Mouse (Mus musculus): ENCODE measurements around the gene Prickle1. TPM values are rescaled to one million over a fixed set of nuclear protein-coding genes. Genes with fewer than 3 reads are reported as not detected.

The Prickle1 gene
- total RNA-seq, 4 experiments from 2014 or later = 67.6 to 75.5 (median 72.2) TPM

GRCm38 (mm10) chr15:93512437-93512836 is 83.3 kb downstream of the Prickle1 start:
- DNase-seq (ENCODE audit: low spot score in 2 of 2) = no peak

DNA sequence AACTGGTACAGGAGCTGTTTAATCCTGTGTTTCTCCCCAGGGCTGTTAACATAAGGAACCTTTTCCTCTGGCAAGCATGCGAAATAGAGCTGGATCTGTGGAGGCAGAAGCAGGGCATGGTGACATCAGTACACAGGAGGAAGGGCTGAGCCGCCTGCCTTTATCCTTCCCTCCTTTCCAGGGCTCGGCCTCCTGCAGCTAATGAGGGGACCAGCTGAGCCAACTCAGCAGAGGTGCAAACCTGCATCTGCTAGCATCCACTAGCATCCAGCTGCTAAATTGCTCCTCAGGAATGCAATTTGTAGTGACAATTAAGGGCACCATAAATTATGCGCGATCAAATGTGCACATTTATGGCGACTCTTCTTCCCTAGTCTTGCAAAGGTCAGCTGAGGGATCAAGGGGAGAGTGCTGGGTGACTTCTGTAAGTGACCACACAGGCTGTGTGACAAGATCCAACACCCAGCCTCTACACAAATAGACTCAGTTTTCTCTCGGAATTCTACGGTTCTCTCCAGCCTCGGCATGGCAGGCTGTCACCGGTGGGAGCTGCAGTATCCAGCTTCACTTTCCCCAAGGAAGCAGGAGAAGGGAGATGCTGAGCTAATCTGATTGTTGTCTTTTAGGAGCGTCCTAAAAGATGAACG is 84.9 kb downstream of the Prickle1 start:
- no peak for DNase-seq (ENCODE audit: low spot score in 2 of 2)

GRCm38 (mm10) chr15:93504808-93505207 is 90.9 kb downstream of the Prickle1 start:
- peak in 1 of 2 experiments; percentile 33 for DNase-seq (ENCODE audit: low spot score in 2 of 2)

DNA sequence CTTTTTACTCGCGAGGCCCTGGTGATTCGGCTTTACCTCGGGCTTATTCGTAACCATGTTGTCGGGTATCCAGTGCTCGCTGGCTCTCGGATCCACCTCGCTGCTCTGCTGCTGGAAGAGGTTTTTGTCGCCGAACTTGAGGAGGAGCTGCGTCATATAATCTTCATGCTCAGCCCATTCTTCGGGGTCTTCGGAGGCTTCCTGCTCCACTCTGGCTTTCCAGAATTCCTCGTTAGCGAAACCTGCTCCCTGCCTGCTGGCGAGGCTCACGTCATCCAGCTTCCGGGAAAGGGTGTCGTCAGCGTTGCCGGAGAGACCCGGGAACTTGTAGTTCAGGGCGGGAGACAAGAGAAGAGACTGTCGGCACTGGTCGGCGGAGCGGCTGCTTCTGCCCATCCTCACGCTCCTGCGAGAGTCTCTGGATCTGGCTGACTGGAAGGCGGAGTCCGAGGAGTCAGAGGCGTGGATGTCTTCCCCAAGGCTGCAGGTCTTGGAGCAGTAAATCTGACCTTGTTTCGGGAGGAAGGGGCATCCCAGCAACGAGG is 92.4 kb downstream of the Prickle1 start:
- no peak for DNase-seq (ENCODE audit: low spot score in 2 of 2)

- DNase-seq (ENCODE audit: low spot score in 2 of 2) = no peak
Observed at GRCm38 (mm10) chr15:93502703-93503102, 93.0 kb downstream of the Prickle1 start.

DNA sequence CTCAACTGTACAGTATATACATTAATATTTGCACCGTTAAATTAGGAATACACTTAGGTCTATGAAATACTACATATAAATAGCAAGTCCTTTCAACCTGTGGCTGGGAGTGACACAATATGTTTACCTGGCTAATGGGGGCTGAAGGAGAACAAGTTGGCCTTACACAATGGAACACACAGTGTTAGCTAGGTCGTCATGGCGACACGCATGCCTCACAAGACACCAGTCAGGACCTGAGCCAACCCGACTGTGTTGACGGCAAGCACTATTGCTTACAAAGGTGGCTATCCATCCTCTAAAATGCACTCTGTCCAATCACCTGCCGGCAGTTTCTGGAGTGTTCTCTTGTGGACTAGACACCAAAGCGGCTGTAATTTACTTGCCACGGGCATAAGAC is 95.8 kb downstream of the Prickle1 start:
- no peak for DNase-seq (ENCODE audit: low spot score in 2 of 2)

DNA sequence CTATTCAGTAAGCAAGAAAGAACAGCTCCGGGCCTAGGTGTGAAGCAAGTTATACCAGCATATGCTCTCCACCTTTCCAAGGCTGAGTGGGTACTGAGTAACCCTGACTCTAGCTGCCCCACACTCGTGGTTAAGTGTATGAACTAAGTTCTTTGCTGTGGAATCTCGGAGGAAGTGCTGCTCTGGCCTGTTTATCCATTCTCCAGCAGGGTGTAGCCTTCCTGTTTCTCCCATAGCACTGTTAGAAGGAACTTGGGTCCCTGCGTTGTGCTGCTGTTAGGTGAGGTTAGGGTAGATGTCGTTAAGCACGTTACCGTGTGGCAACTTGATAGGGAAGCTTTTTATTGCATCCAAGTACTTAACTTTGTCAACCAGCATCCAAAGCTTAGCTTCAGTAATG is 101.0 kb downstream of the Prickle1 start:
- no peak for DNase-seq (ENCODE audit: low spot score in 2 of 2)

GRCm38 (mm10) chr15:93489597-93489996 is 106.1 kb downstream of the Prickle1 start:
- DNase-seq (ENCODE audit: low spot score in 2 of 2) = no peak

DNA sequence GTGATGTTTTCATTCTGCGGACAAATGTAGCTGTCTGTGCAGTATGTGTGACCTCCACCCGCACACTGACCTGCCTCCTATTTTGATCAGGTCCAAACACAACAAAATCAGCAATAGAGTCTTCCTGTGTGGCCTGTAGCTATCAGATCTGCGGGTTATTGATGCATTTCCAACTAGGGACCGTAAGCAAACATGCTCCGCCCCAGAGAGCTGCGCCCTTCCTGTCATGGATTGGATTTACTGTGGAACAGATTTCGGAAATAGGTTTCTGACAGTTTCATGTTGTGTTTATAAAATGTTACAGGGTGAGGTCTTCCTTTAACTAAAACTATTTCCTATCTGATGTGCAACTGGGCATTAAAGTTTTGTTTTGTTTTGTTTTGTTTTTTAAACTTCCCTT is 109.6 kb downstream of the Prickle1 start:
- DNase-seq (ENCODE audit: low spot score in 2 of 2) = no peak

DNA sequence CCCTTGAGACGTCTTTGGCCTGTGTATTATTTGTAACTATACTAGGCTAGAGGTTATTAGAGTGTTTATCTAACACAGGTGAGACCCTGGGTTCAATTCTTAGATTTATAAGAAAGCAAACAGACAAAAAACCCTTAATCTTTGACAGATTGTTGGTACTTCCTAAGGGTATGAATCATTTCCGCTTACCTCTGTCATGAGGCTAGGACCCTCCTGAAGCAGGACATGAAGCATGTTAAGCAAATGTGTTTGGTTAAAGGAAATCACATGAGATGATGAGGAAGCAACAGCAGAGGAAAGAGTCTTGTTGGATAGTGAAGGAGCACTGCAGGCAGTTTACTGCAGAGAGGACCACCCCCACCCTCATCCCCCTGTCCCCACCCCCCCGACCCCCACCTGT is 110.4 kb downstream of the Prickle1 start:
- no peak for DNase-seq (ENCODE audit: low spot score in 2 of 2)

- DNase-seq (ENCODE audit: low spot score in 2 of 2) = no peak
Observed at GRCm38 (mm10) chr15:93484261-93484710, 111.4 kb downstream of the Prickle1 start.

- no peak for DNase-seq (ENCODE audit: low spot score in 2 of 2)
Observed at GRCm38 (mm10) chr15:93481112-93481511, 114.6 kb downstream of the Prickle1 start.

GRCm38 (mm10) chr15:93479445-93479844 is 116.2 kb downstream of the Prickle1 start:
- peak; percentile 50 to 55 for DNase-seq (ENCODE audit: low spot score in 2 of 2)

GRCm38 (mm10) chr15:93478676-93479075 is 117.0 kb downstream of the Prickle1 start:
- DNase-seq (ENCODE audit: low spot score in 2 of 2) = no peak

DNA sequence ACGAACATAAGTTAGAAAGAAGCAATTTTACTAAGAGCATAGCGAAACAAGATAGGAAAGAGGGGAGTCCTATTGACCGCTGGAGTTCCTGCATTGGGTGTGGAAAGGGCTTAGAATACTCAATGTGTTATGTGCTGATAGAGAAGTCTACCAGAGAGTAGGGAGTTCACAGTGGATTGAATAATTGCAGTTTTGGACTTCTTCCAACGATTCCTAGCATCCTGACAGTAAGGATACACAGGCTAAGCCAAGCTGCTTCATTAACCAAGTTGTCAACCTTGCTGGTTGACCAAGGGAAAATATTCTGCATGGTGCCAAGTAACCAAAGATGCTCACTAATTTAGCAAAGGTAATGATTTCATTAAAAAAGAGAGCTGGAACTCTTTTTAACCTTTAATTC is 118.0 kb downstream of the Prickle1 start:
- DNase-seq (ENCODE audit: low spot score in 2 of 2) = no peak

DNA sequence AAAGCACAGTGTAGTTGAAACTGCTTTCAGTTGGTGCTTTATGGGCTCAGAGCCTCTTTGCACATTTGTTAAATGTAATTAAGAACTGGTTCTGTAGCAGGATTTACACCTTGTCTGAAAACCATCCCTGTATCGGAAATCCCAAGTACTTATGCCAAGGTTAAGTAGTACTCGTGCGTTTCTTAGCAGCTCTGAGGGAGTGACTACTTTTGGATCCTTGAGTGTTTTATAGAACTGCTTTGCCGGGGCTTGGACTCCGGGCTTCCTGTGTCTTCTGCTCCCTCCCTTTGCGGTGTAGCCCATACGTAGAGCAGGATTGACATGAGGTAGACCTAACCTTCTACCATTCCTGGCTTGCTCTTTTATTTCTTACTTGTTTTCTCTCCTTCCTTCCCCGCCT is 120.0 kb downstream of the Prickle1 start:
- DNase-seq (ENCODE audit: low spot score in 2 of 2) = no peak

DNA sequence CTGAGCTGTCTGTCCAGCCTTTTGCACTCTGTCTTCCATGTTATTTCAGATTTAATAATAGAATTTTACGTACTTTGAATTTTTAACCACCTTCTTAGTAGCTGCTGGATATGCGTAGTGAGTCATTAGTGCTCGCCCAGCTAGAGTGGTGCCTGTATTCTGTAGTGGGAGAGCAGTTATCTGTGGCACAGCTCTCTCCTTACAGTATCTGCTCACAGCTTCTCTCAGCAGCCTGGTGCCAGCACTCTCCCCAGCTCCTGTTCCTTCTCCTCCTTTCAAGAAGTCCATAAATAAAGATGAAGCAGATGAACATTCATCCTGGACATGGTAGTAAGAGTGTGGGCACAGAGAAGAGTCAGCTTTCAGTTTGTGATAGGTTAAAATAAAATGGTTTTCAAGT is 121.4 kb downstream of the Prickle1 start:
- no peak for DNase-seq (ENCODE audit: low spot score in 2 of 2)

DNA sequence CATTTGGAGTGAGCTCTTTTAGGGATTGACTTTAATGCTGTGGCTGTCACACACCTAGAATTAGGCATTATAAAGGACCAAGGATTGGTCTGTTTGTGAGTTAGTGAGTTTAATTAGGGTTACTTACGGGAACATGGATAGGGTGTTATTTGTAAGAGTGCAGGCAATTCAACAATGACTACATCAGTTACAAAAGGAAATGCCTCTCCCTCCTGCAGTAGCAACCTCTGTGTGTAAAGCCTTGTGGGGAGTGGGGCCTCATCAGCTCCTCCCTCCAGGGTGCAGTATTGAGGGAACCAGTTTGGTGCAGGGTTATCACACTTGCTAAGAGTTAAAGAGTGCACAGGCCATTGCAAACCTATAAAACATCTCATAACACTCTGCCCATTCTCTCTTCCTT is 123.6 kb downstream of the Prickle1 start:
- no peak for DNase-seq (ENCODE audit: low spot score in 2 of 2)

- DNase-seq (ENCODE audit: low spot score in 2 of 2) = no peak
Observed at GRCm38 (mm10) chr15:93471651-93472050, 124.0 kb downstream of the Prickle1 start.

- no peak for DNase-seq (ENCODE audit: low spot score in 2 of 2)
Observed at GRCm38 (mm10) chr15:93461066-93461465, 134.6 kb downstream of the Prickle1 start.

DNA sequence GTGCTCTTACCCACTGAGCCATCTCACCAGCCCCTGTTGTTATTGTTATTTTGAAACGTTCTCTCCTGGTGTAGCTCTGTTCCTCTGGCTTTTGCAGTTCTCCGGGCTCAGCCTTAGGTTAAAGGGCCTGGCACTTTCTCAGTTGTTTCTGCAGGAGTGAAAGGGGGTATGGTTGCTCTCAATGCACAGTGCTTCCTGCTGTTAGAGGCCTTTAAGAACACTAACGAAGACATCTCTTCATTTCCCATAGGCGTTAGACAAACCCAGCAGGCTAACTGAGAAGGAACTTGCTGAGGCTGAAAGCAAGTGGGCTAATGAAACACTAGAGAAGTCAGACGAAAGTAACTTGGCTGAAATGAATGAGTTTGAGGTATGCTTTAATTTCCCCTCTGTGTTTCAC is 136.3 kb downstream of the Prickle1 start:
- DNase-seq (ENCODE audit: low spot score in 2 of 2) = no peak

- no peak for DNase-seq (ENCODE audit: low spot score in 2 of 2)
Observed at GRCm38 (mm10) chr15:93456005-93456404, 139.7 kb downstream of the Prickle1 start.

DNA sequence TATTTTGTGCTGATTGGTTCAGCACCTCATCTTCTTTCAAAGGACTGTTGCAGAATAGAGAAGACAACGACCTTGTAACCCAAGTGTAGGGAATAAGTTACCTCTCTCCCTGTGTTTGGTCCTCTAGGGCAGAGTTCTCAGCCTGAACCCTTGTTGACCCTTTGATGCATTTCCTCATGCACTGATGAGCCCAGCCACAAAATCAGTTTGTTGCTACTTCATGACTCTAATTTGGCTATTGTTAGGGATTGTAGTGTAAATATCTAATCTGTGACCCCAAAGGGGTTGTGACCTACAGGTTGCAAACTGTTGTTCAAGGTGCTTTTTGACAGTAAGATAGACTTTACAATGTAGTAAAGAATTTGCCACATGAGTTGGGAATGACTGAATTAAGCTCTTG is 142.4 kb downstream of the Prickle1 start:
- DNase-seq (ENCODE audit: low spot score in 2 of 2) = no peak
